ENCODE assay signal across 20 mouse cellular contexts in the genomic region with DNA sequence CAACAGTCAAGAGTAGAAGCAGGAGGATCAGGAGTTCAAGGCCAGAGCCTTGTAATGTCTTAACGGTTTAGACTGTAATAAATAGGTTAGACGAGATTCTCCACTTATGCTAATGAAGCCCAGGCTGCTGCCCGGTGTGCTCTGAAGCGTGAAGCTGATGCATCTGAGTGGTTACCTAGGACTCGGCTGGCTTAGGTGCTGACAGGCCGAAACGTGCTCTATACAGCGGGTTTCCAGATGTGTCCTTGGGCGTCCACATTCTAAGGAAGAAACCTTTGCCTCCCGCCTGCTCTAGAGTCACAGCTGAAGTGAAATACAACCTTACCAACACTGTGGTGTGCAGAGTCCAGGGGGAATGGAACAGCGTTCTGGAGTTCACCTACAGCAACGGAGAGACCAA. TPM values are rescaled to one million over a fixed set of nuclear protein-coding genes. Genes with fewer than 3 reads are reported as not detected.
DNase-seq lines count a peak whose midpoint lies in the region; ATAC-seq and TF ChIP-seq lines count a peak whose summit lies in the region.
"Had no signal": no experiment of that assay in that cellular context is flagged by ENCODE, and none has a peak within 500 bp of the region (broad histone marks: within the 10 kb centered on the region; RNA-seq: fewer than 3 reads in every experiment).

No protein-coding gene starts in this region.

- H3K36me3 ChIP-seq in embryonic facial prominence, embryonic 14.5 days (ENCODE audit: control insufficient read depth, insufficient read depth, low read length) = peaks cover 53% of the 10 kb centered on the region
- H3K36me3 ChIP-seq in embryonic facial prominence, embryonic 10.5 days (replicated peaks) = peaks cover 93% of the 10 kb centered on the region
- H3K36me3 ChIP-seq in stomach, embryonic 14.5 days (ENCODE audit: control insufficient read depth, insufficient read depth, low read length) = peaks cover 39% of the 10 kb centered on the region
- H3K36me3 ChIP-seq in stomach, postnatal 0 days (ENCODE audit: control insufficient read depth, insufficient read depth, low read length) = peaks cover 11% of the 10 kb centered on the region
- peaks cover 55% of the 10 kb centered on the region for H3K36me3 ChIP-seq in heart, embryonic 10.5 days

- no peaks in the 10 kb centered on the region for H3K27me3 ChIP-seq in embryonic facial prominence, embryonic 14.5 days (replicated peaks; ENCODE audit: control insufficient read depth, insufficient read depth, low read length)
- H3K27me3 ChIP-seq in embryonic facial prominence, embryonic 10.5 days (replicated peaks; ENCODE audit: low read depth, poor library complexity, severe bottlenecking) = no peaks in the 10 kb centered on the region
- H3K27me3 ChIP-seq in stomach, embryonic 14.5 days (ENCODE audit: control insufficient read depth, insufficient read depth, low read length) = no peaks in the 10 kb centered on the region
- H3K27me3 ChIP-seq in stomach, postnatal 0 days (ENCODE audit: control insufficient read depth, insufficient read depth, low read length) = no peaks in the 10 kb centered on the region
- no peaks in the 10 kb centered on the region for H3K27me3 ChIP-seq in heart, embryonic 10.5 days (ENCODE audit: insufficient read depth, poor library complexity, severe bottlenecking)
- H3K27me3 ChIP-seq: embryonic facial prominence, embryonic 15.5 days; midbrain, embryonic 13.5 days; Patski had no signal

- H3K4me2 ChIP-seq in embryonic facial prominence, embryonic 14.5 days (ENCODE audit: low read depth, low read length) = no peak overlapping the region
- H3K4me2 ChIP-seq in stomach, embryonic 14.5 days (replicated peaks; ENCODE audit: low read depth, low read length) = no peak overlapping the region
- H3K4me2 ChIP-seq in stomach, postnatal 0 days (replicated peaks; ENCODE audit: low read depth) = no peak overlapping the region
- H3K4me2 ChIP-seq: embryonic facial prominence, embryonic 15.5 days; midbrain, embryonic 13.5 days had no signal

- H3K4me1 ChIP-seq in embryonic facial prominence, embryonic 14.5 days (ENCODE audit: control insufficient read depth, insufficient read depth, low read length) = no peaks in the 10 kb centered on the region
- H3K4me1 ChIP-seq in embryonic facial prominence, embryonic 10.5 days = no peaks in the 10 kb centered on the region
- no peaks in the 10 kb centered on the region for H3K4me1 ChIP-seq in stomach, embryonic 14.5 days (ENCODE audit: control insufficient read depth, insufficient read depth, low read length)
- no peaks in the 10 kb centered on the region for H3K4me1 ChIP-seq in stomach, postnatal 0 days (replicated peaks; ENCODE audit: control insufficient read depth, insufficient read depth)
- H3K4me1 ChIP-seq in heart, embryonic 10.5 days = no peaks in the 10 kb centered on the region
- H3K4me1 ChIP-seq: embryonic facial prominence, embryonic 15.5 days; midbrain, embryonic 13.5 days had no signal

- no peak for TF ChIP-seq EP300 in stomach, postnatal 0 days (optimal IDR thresholded peaks at IDR 0.05)

- no peak overlapping the region for H3K27ac ChIP-seq in embryonic facial prominence, embryonic 14.5 days (replicated peaks; ENCODE audit: low read depth, low read length)
- H3K27ac ChIP-seq in embryonic facial prominence, embryonic 10.5 days (replicated peaks) = no peak overlapping the region
- 0 out of 2 replicates have a peak overlapping the region, but pooled peaks have one; percentile 27 for H3K27ac ChIP-seq in stomach, embryonic 14.5 days (ENCODE audit: low read length)
- H3K27ac ChIP-seq in stomach, postnatal 0 days (replicated peaks) = no peak overlapping the region
- no peak overlapping the region for H3K27ac ChIP-seq in heart, embryonic 10.5 days
- H3K27ac ChIP-seq: embryonic facial prominence, embryonic 15.5 days; heart, adult 2 months; midbrain, embryonic 13.5 days had no signal

- 77% methylated on average over 12 of the region's 12 CpGs for WGBS in embryonic facial prominence, embryonic 14.5 days
- WGBS in embryonic facial prominence, embryonic 10.5 days = 91% methylated on average over 12 of the region's 12 CpGs
- 87% methylated on average over 12 of the region's 12 CpGs for WGBS in stomach, embryonic 14.5 days
- 78% methylated on average over 12 of the region's 12 CpGs for WGBS in stomach, postnatal 0 days
- WGBS in heart, embryonic 10.5 days = 84% methylated on average over 12 of the region's 12 CpGs

- ATAC-seq in embryonic facial prominence, embryonic 14.5 days (ENCODE audit: low read depth) = peak; percentile 33; the same call in 1 of the 2 replicates
- ATAC-seq in stomach, embryonic 14.5 days (ENCODE audit: insufficient number of reproducible peaks, insufficient read depth, low FRiP score, low read depth) = no peak
- ATAC-seq in stomach, postnatal 0 days (ENCODE audit: low FRiP score, low TSS enrichment) = no peak
- ATAC-seq: activated CD4-positive, CD25-positive, alpha-beta regulatory T cell, adult 4 months; liver, postnatal 0 days; midbrain, embryonic 13.5 days; Patski had no signal

- H3K9me3 ChIP-seq in embryonic facial prominence, embryonic 14.5 days (ENCODE audit: control insufficient read depth, low read length) = no peaks in the 10 kb centered on the region
- no peaks in the 10 kb centered on the region for H3K9me3 ChIP-seq in embryonic facial prominence, embryonic 10.5 days
- no peaks in the 10 kb centered on the region for H3K9me3 ChIP-seq in stomach, embryonic 14.5 days (ENCODE audit: control insufficient read depth, low read depth, low read length)
- no peaks in the 10 kb centered on the region for H3K9me3 ChIP-seq in stomach, postnatal 0 days (ENCODE audit: control insufficient read depth, low read length)
- H3K9me3 ChIP-seq in heart, embryonic 10.5 days = no peaks in the 10 kb centered on the region
- H3K9me3 ChIP-seq: embryonic facial prominence, embryonic 15.5 days; midbrain, embryonic 13.5 days had no signal

- H3K9ac ChIP-seq in embryonic facial prominence, embryonic 14.5 days (ENCODE audit: low read depth, low read length) = no peak overlapping the region
- H3K9ac ChIP-seq in stomach, embryonic 14.5 days (replicated peaks; ENCODE audit: low read depth, low read length) = no peak overlapping the region
- H3K9ac ChIP-seq in stomach, postnatal 0 days (ENCODE audit: low read length) = no peak overlapping the region
- H3K9ac ChIP-seq: embryonic facial prominence, embryonic 15.5 days; liver, postnatal 0 days; midbrain, embryonic 13.5 days had no signal

- peak; percentile 14 for DNase-seq in embryonic facial prominence, embryonic 14.5 days (ENCODE audit: low spot score)
- no peak for DNase-seq in embryonic facial prominence, embryonic 10.5 days (ENCODE audit: low spot score)
- no peak for DNase-seq in stomach, postnatal 0 days (ENCODE audit: low spot score)
- peak; percentile 52 for DNase-seq in kidney, postnatal 14 days
- peak; percentile 25 for DNase-seq in retina, postnatal 1 day
- DNase-seq in right cerebral cortex, adult 2 months (ENCODE audit: low spot score in 2 of 2) = no peak
- no peak for DNase-seq in heart, embryonic 10.5 days (ENCODE audit: low spot score)
- DNase-seq: adrenal gland, postnatal 14 days; cerebellum, adult 11 months; cerebellum, postnatal 10 days; gastrocnemius, postnatal 14 days; heart, adult 2 months; liver; liver, postnatal 0 days; lung, postnatal 10 days had no signal

- TF ChIP-seq CTCF in stomach, postnatal 0 days (IDR thresholded peaks at IDR 0.05; ENCODE audit: low read depth) = no peak

- no peak overlapping the region for H3K4me3 ChIP-seq in embryonic facial prominence, embryonic 14.5 days (ENCODE audit: low read depth, low read length)
- H3K4me3 ChIP-seq in embryonic facial prominence, embryonic 10.5 days = no peak overlapping the region
- no peak overlapping the region for H3K4me3 ChIP-seq in stomach, embryonic 14.5 days (ENCODE audit: low read depth, low read length)
- no peak overlapping the region for H3K4me3 ChIP-seq in stomach, postnatal 0 days (ENCODE audit: low read depth, low read length)
- H3K4me3 ChIP-seq in heart, embryonic 10.5 days = no peak overlapping the region
- H3K4me3 ChIP-seq: embryonic facial prominence, embryonic 15.5 days; heart, adult 2 months; midbrain, embryonic 13.5 days had no signal

RNA-seq across cellular contexts. Expression of a gene that starts 17.1 kb away (rescaled TPM):
- polyA plus RNA-seq in embryonic facial prominence, embryonic 14.5 days (2014; fragmentation: Nextera tagmentation; extraction: Ambion mirVana) = 94.6 and 108 TPM in 2 replicates
- 64.9 and 66.8 TPM in 2 replicates for polyA plus RNA-seq in embryonic facial prominence, embryonic 10.5 days (2016; fragmentation: Nextera tagmentation; extraction: Ambion mirVana)
- 79.6 and 82.7 TPM in 2 replicates for polyA plus RNA-seq in stomach, embryonic 14.5 days (2014; fragmentation: Nextera tagmentation; extraction: Ambion mirVana)
- polyA plus RNA-seq in stomach, postnatal 0 days (2015; fragmentation: Nextera tagmentation; extraction: Ambion mirVana) = 59.3 and 59.7 TPM in 2 replicates
- 83.2 and 84.9 TPM in 2 replicates for polyA plus RNA-seq in heart, embryonic 10.5 days (2016; fragmentation: Nextera tagmentation; extraction: Ambion mirVana)

RNA-seq across cellular contexts. Expression of a gene that starts 49.3 kb away (rescaled TPM):
- 18.7 and 19.1 TPM in 2 replicates for polyA plus RNA-seq in embryonic facial prominence, embryonic 14.5 days (2014; fragmentation: Nextera tagmentation; extraction: Ambion mirVana)
- 22.2 and 23.8 TPM in 2 replicates for polyA plus RNA-seq in embryonic facial prominence, embryonic 10.5 days (2016; fragmentation: Nextera tagmentation; extraction: Ambion mirVana)
- polyA plus RNA-seq in stomach, embryonic 14.5 days (2014; fragmentation: Nextera tagmentation; extraction: Ambion mirVana) = 18.2 and 19.1 TPM in 2 replicates
- 8.1 and 9.0 TPM in 2 replicates for polyA plus RNA-seq in stomach, postnatal 0 days (2015; fragmentation: Nextera tagmentation; extraction: Ambion mirVana)
- 15.9 and 18.1 TPM in 2 replicates for polyA plus RNA-seq in heart, embryonic 10.5 days (2016; fragmentation: Nextera tagmentation; extraction: Ambion mirVana)

Comparison
In these comparisons a context has a peak if more than half of its experiments do, and no peak if none do; other contexts are left out.
1. DNase-seq: peak in embryonic facial prominence, embryonic 14.5 days (single experiment), kidney, postnatal 14 days (single experiment) and retina, postnatal 1 day (single experiment); none in embryonic facial prominence, embryonic 10.5 days (single experiment), stomach, postnatal 0 days (single experiment), right cerebral cortex, adult 2 months (0 of 2) and heart, embryonic 10.5 days (single experiment).